Mouse (Mus musculus) embryonic stem cell, embryonic (primary cell): ENCODE measurements around the gene Fam78b.

Source experiments
- CTCF ChIA-PET, 4 experiments: fragments of 300-600 bp in 2 of 4; fragments of 350-600 bp in 2 of 4; sonication (Branson Sonifier 250); formaldehyde crosslinking; loops; one replicate each; lab custom pipeline; 2022; ENCODE audit warnings: inconsistent platforms in 2 of 4; lab: Charles Lee
- POLR2A ChIA-PET, 4 experiments: fragments of 300-600 bp in 2 of 4; fragments of 350-600 bp in 2 of 4; sonication (Branson Sonifier 250); formaldehyde crosslinking; loops; one replicate each; lab custom pipeline; 2022; ENCODE audit warnings: antibody characterized with exemption in 4 of 4, inconsistent platforms in 1 of 4; lab: Charles Lee

Fam78b gene

DNA sequence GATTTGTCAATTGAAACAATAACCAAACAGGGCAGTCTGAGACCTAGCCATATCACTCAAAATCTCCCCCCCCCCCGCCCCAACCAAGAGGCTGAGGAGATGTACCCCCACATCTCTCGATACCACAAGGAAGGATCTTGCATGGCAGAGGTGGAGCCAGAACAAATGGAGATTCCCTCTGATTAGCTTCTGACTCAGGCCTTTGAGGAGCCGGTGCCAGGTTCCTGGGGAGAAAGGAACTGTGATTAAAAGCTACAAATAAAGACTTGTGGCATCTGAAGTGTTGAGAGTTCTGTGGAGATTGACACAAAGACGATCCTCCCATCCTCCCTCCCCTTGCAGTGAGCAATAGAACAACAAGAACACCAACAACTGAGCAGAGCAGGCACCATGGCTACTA lies 113.9 kb downstream of the Fam78b start:
- ChIA-PET CTCF (interaction anchor here in 1 of 4 experiments (0.6 kb wide), 1 partner anchor 315 kb away, joined by 8 read pairs; no protein-coding TSS in a partner anchor), POLR2A (no interaction called here)

DNA sequence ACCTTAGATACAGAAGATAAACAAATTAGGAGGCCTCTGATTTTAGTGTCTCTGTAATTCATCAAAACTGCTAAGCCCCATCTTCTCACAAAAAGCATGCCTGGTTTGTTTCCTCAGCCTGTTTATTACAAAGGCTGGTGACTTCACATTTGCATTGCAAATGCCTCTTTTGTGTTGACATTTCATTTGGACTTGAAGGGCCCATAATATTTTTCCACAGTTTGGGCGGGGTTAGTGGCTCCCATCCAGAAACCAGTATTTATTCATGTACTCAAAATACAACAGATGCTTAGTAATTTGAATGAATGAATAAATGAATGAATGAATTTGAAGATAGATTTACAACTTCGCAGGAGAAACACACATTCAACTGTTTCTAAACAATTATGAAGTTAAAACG lies 115.5 kb downstream of the Fam78b start:
- ChIA-PET CTCF (no interaction called here), POLR2A (interaction anchor here in 1 of 4 experiments (0.6 kb wide), 1 partner anchor 162 kb away, joined by 4 read pairs; no protein-coding TSS in a partner anchor)

DNA sequence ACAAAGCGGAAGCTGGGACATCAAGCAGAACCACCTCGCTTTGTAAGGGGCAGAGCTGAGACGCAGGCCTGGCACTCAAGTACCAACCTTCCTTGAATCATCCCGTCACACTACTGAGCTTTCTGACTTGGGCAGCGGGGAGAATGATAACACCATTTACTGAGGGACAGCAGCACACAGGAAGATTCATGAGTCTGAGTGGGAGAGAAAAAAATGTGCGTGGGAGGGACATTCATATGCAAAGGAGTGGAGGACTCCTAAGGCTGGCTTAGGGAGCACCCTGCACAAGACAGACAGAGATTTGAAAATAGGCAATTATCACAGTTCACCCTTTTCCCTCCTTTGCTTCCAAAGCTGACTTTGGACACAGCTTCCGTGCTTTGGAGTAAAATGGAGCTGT lies 117.8 kb downstream of the Fam78b start:
- ChIA-PET CTCF (no interaction called here), POLR2A (no interaction called here)

DNA sequence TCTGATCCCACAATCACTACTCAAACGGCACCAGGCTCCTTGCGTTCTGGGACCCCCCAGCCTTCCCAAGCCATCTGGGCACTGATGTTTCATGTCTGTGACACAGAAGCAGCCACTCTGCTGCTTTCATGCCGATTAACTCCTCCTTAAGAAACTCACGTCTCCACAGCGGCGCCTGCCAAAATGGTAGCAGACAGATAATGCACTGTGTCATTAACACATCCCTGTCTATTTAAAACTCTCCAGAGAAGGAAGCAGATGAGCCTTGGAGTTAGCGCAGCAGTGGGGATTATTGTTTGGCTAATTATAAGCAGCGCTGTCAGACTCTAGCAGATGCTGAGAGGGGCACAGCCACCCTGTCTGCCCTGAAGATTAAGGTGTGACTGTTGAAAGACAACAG lies 118.2 kb downstream of the Fam78b start:
- ChIA-PET CTCF (no interaction called here), POLR2A (no interaction called here)

DNA sequence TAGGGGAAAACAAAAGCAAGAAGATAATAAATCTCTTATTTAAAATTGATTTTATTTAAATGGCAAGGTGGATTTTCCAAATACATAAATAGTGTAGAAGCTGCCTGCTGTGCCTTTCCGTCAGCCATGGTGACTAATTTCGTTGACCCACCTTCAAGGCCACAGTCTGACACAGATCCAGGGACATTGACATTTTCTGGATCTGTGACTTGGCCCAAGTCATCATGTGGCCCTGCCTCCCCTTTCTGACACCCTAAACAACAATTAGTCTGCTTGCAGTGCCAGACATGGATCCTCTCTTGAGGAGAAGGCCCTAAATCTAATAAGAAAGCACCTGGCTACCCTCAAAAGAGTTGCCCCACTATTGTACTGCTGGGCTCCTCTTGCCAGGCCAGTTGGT lies 121.2 kb downstream of the Fam78b start:
- ChIA-PET POLR2A (interaction anchor here in 1 of 4 experiments (0.6 kb wide), 1 partner anchor 122 kb away, joined by 4 read pairs; no protein-coding TSS in a partner anchor), CTCF (no interaction called here)

DNA sequence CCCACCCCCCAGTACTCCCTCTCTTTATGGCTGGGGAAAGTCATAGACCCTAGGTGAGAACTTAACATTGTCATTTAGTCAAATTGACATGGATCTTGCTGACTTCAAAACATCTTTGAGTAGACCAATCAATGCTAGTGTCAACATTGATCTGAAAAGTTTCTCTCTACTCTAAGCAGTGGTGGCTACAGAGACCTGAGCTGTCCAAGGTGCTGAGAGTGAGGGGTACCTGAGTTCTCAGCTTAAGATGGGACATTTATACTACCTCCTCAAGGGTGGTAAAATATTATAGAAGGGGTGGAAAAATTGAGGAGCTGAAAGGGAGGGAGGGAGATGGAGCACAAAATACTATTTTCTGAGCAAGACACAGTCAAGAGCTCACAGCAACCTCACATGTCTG lies 122.3 kb downstream of the Fam78b start:
- ChIA-PET POLR2A (interaction anchor here in 1 of 4 experiments (1.2 kb wide), 1 partner anchor 18 kb away, joined by 4 read pairs; no protein-coding TSS in a partner anchor), CTCF (no interaction called here)

DNA sequence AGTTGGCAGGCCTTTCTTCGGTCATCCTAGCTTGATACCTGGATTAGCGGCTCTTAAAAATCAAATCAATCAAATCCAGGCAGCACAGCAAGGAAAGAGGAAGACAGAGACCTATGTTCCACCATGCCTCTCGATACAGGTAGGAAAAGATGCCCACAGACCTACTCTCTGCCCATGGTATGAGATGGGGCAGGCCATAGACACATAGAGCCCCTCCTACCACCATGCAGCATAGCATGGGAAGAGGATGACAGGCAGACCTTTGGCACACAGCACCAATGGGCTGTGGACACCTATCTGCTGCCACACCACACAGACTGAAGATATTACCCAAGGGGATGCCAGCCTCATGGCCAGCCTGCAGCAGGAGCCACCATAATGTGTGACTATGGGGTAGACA lies 124.7 kb downstream of the Fam78b start:
- ChIA-PET POLR2A (interaction anchor here in 1 of 4 experiments (0.5 kb wide), 1 partner anchor 9 kb away, joined by 7 read pairs; no protein-coding TSS in a partner anchor), CTCF (no interaction called here)

DNA sequence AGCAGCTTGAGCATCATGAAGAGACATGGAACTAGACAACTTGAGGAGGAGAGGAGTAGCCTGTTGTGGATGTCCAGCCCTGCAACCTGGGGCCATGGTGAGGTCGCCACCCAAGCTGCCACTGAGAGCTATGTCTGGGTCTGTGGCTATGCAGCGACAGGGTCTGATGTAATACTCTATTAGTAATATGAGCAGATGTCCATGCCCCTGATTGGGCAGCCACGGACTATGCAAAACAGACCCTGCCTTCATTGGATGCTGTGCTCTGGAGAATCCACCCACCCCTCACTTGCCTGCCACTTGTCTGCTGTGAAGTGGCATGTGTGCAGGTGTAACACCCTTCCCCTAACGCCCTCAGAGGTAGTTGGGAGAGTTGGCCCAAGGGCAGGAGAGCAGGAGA lies 125.1 kb downstream of the Fam78b start:
- CTCF ChIA-PET, result no interaction called here
- POLR2A ChIA-PET, result interaction anchor here in 2 of 4 experiments (0.5 to 0.6 kb wide), 2 partner anchors 9 to 1124 kb away, joined by 3 to 7 read pairs; partner anchors contain the start of gene Pou2f1 (in 1 of the 2)

DNA sequence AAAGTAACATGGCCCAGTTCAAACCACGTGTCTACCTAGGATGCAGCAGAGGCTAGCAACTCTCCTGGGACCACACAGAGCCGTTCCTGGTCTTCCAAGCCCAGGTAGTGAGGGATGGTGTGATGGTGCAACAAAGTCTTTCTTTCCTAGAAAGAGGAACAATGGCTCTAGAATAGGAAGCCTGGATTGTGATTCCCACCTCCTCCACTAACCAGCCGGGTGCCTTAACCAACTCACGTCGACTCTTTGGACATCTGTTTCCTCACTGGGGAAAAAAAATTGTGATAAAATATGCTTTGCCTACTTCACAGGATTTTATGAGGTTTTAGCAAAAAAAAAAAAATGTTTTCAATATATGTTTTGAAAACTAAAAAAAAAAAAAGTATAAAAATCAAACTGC lies 134.5 kb downstream of the Fam78b start:
- POLR2A ChIA-PET, result interaction anchor here in 1 of 4 experiments (0.7 kb wide), 1 partner anchor 10 kb away, joined by 7 read pairs; no protein-coding TSS in a partner anchor
- CTCF ChIA-PET, result interaction anchor here in 1 of 4 experiments (0.7 kb wide), 1 partner anchor 1982 kb away, joined by 3 read pairs; no protein-coding TSS in a partner anchor
